Mouse (Mus musculus) heart, postnatal 0 days (tissue): ENCODE data around the gene Pacsin1. TPM values are rescaled to one million over a fixed set of nuclear protein-coding genes. Genes with fewer than 3 reads are reported as not detected.
A peak's percentile ranks its signal among the peaks of the same experiment; 100 is the strongest.
"Not testable (repeated sequence)": the region's sequence is repeated elsewhere in the genome, so short reads cannot be mapped to it uniquely, and the experiment has no call there.

Experiments
- ATAC-seq: fragments of 200-750 bp; cut with Nextera tagmentation; 2 replicates; pipeline ENCODE4 v1.8.0; 2017; ENCODE audit warnings: low read depth, moderate number of reproducible peaks, moderate library complexity; ENCODE audit not compliant: insufficient read depth
- DNase-seq: peaks from one replicate; pipeline ENCODE4 v3.0.0-alpha.2; 2016; ENCODE audit warnings: low spot score
- H3K27ac ChIP-seq: fragments of 300-500 bp; sonication (generic); 2 replicates; pipeline ENCODE4 v1.5.1; 2014; ENCODE audit warnings: low read depth, mild to moderate bottlenecking
- H3K27me3 ChIP-seq: fragments of 300-500 bp; sonication (generic); 2 replicates; pipeline ENCODE4 v1.6.1; 2014; ENCODE audit warnings: low read length, mixed read lengths; ENCODE audit not compliant: control insufficient read depth, insufficient read depth
- H3K36me3 ChIP-seq: fragments of 300-500 bp; sonication (generic); replicated peaks from 2 replicates; pipeline ENCODE4 v1.6.1; 2014; ENCODE audit warnings: low read length, mixed read lengths; ENCODE audit not compliant: control insufficient read depth, insufficient read depth
- H3K4me1 ChIP-seq: fragments of 300-500 bp; sonication (generic); 2 replicates; pipeline ENCODE4 v1.6.1; 2014; ENCODE audit warnings: antibody characterized with exemption; ENCODE audit not compliant: control insufficient read depth, insufficient read depth
- H3K4me2 ChIP-seq: fragments of 300-500 bp; sonication (generic); 2 replicates; pipeline ENCODE4 v1.6.1; 2014; ENCODE audit warnings: low read depth, mild to moderate bottlenecking, low read length, moderate library complexity
- H3K4me3 ChIP-seq: fragments of 300-500 bp; sonication (generic); 2 replicates; pipeline ENCODE4 v1.5.1; 2014; ENCODE audit warnings: low read depth, low read length
- H3K9ac ChIP-seq: fragments of 300-500 bp; sonication (generic); replicated peaks from 2 replicates; pipeline ENCODE4 v1.6.1; 2014; ENCODE audit warnings: low read depth, low read length, mixed read lengths
- H3K9me3 ChIP-seq: fragments of 300-500 bp; sonication (generic); replicated peaks from 2 replicates; pipeline ENCODE4 v1.6.1; 2016; ENCODE audit warnings: low read length; ENCODE audit not compliant: control insufficient read depth
- CTCF ChIP-seq: IDR thresholded peaks from 2 replicates; pipeline ENCODE4 v1.5.1; 2016; ENCODE audit warnings: antibody characterized with exemption, control low read depth, low read depth
- EP300 ChIP-seq: IDR thresholded peaks from 2 replicates; pipeline ENCODE4 v1.6.1; 2016; ENCODE audit warnings: antibody characterized with exemption, low read depth
- WGBS: fragments of 180-500 bp; shearing (Covaris S2); extraction: QIAGEN DNeasy Blood & Tissue Kit; methylation state at CpG from one replicate; pipeline ENCODE4 v1.1.7; 2014; 5-methylcytosine and 5-hydroxymethylcytosine counted together
- polyA plus RNA-seq: library from polyadenylated mRNA; unstranded; fragments of >200 nt; fragmentation: Nextera tagmentation; extraction: Ambion mirVana; gene quantifications from 2 replicates; pipeline ENCODE4 v1.2.1, GENCODE M21; 2015
- total RNA-seq: library from RNA; depleted of rRNA; stranded (reverse); fragments of >200 nt; gene quantifications from 2 replicates; pipeline ENCODE4 v1.2.3, GENCODE M21; 2014; ENCODE audit warnings: low replicate concordance

Gene Pacsin1
- total and polyA plus RNA-seq, 2 experiments from 2014 or later, result 0.04 TPM; not detected in 1

DNA sequence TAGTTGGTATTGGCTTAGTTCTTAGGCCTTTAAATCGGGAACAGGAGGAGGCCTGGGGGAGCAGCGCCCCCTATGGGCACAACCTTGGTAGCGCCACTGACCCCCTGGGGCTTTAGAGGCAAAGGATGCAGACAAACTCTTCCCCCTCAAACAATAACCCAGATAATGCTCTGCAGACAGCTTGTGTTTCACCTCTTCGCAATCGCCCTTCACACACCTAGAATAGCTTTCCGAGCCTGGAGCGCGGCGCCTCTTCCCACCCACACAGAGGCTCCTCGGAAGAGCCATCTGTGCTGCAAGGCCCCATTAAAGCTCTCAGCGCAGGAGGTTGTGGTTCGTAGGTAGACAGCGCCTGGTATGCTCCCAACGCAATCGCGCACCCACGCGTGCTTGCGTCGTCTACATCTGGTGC is 16.4 kb upstream of the Pacsin1 start:
- no peak for TF ChIP-seq EP300
- TF ChIP-seq CTCF, result peak; percentile 11; the same call in 1 of the 2 replicates
- H3K27ac ChIP-seq, result no peak overlapping the region
- WGBS, result 72% methylated on average over 20 of the region's 20 CpGs
- 0 out of 2 replicates have a peak, but pooled peaks cover 9% of the 10 kb centered on the region for H3K4me1 ChIP-seq
- no peak overlapping the region for H3K9ac ChIP-seq
- ATAC-seq (no peak), DNase-seq (no peak)
- H3K4me3 ChIP-seq, result no peak overlapping the region
- no peaks in the 10 kb centered on the region for H3K27me3 ChIP-seq
- H3K36me3 ChIP-seq, result 0 out of 2 replicates have a peak, but pooled peaks cover under 1% of the 10 kb centered on the region
- no peaks in the 10 kb centered on the region for H3K9me3 ChIP-seq
- H3K4me2 ChIP-seq, result no peak overlapping the region

DNA sequence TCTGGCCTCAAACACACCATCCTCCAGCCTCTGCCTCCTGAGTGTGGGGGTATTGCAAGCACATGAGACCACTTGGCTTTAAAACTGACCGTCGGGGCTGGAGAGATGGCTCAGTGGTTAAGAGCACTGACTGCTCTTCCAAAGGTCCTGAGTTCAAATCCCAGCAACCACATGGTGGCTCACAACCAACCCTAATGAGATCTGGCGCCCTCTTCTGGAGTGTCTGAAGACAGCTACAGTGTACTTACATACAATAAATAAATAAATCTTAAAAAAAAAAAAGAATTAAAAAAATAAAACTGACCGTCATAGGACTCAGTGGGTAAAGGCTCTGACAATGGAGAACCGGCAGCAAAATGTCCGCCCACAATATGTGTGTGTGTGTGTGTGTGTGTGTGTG is 15.5 kb upstream of the Pacsin1 start:
- not testable (repeated sequence) for H3K27me3 ChIP-seq, H3K36me3 ChIP-seq, H3K27ac ChIP-seq, H3K9ac ChIP-seq, H3K4me1 ChIP-seq, H3K4me3 ChIP-seq, H3K4me2 ChIP-seq, DNase-seq, H3K9me3 ChIP-seq, ATAC-seq
- WGBS, result 90% methylated on average over 6 of the region's 6 CpGs

DNA sequence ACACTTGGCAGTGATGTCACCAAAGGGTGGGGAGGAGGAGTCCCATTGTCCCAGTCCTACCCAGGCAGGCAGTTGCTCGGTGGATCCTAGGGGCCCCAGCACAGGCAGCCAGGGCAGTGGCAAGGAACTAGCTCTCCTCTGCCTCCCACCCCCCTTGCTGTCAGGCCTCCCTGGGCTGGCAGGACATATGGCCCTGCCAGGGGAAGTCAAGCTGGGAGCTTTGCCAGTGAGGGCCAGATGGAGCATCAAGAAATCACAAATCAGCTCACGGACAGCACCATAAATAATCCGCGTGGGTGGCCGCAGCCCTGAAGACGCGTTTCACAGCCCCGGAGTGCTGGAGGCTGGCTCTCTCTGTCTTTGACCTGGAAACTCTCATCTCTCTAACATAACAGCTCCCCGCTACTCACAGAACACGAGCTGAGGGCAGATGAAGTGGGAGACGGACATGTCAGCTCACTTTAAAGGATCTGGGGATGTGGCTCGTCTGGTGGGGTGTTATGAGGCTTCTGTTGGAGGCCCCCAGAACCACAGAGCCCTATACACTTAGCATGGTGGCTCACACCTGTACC is 12.7 kb upstream of the Pacsin1 start:
- Histone ChIP-seq H3K9me3 (0 out of 2 replicates have a peak, but pooled peaks cover 3% of the 10 kb centered on the region), H3K27me3 (no peaks in the 10 kb centered on the region), H3K9ac (no peak overlapping the region; the same call in 1 of the 2 replicates), H3K4me2 (0 out of 2 replicates have a peak overlapping the region, but pooled peaks have one; percentile 10), H3K4me1 (no peaks in the 10 kb centered on the region), H3K4me3 (no peak overlapping the region), H3K36me3 (no peaks in the 10 kb centered on the region), H3K27ac (no peak overlapping the region)
- DNase-seq (peak; percentile 12), ATAC-seq (peak; percentile 33)
- no peak for TF ChIP-seq EP300
- no peak for TF ChIP-seq CTCF
- WGBS, result 10% methylated on average over 12 of the region's 12 CpGs

DNA sequence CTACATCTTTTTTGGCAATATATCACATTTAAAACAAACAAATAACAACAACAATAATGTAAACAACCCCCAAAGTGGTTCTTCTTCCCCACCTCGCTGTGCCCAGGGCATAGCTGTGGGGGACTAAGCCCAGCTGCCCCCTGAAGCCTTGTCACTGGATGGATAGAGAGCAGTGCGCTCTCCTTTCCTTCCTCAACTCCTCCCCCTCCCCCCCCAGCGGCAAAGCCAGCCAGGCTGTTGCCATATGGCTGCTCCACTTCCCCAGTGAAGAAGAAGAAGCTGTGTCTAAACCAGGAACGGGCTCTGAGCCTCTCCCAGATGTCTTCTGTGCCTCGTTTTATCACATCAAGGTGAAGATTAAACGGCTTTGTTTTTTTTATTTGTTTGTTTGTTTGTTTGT is 12.2 kb upstream of the Pacsin1 start:
- H3K4me3 ChIP-seq, result no peak overlapping the region
- ATAC-seq (no peak), DNase-seq (no peak)
- no peaks in the 10 kb centered on the region for H3K27me3 ChIP-seq
- H3K4me2 ChIP-seq, result no peak overlapping the region
- H3K36me3 ChIP-seq, result no peaks in the 10 kb centered on the region
- 40% methylated on average over 6 of the region's 6 CpGs for WGBS
- 0 out of 2 replicates have a peak, but pooled peaks cover 3% of the 10 kb centered on the region for H3K9me3 ChIP-seq
- H3K27ac ChIP-seq, result no peak overlapping the region
- TF ChIP-seq EP300, result no peak
- no peak for TF ChIP-seq CTCF
- H3K9ac ChIP-seq, result no peak overlapping the region
- no peaks in the 10 kb centered on the region for H3K4me1 ChIP-seq

DNA sequence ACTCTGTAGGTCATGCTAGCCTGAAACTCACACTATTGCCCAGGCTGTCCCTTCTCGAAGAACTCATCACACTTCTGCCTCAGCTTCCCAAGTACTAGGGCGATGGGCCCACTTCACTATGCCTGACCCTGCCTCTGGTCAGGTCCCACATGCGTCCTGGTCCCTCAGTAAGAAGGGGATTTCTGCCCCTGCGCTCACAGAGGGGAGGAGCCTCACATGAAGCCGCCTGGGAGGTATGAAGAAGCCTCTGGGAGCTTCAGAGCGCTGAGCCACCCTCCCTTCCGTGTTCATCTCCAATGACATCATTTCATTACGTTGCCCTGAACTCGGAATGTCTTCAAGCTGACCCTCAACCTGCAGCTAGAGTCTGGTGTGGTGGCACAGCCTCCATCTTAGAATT is 11.6 kb upstream of the Pacsin1 start:
- H3K4me2 ChIP-seq, result no peak overlapping the region
- no peak for ATAC-seq

DNA sequence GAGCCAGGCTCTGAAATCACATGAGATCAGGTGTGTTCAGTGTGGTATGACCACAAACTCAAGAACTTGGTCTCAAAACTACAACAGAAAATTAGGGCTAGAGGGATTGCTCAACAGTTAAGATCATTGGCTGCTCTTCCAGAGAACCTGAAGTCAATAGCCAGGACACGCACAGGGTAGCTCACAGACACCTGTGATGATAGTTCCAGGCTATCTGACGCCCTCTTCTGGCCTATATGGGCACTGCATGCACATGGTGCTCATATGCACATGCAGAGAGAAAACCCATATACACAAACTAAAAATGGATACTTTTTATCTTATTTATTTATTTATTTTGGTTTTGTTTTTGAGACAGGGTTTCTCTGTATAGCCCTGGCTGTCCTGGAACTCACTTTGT is 10.7 kb upstream of the Pacsin1 start:
- H3K9ac ChIP-seq, result no peak overlapping the region
- 0 out of 2 replicates have a peak, but pooled peaks cover 3% of the 10 kb centered on the region for H3K9me3 ChIP-seq
- no peak overlapping the region for H3K27ac ChIP-seq
- no peak overlapping the region for H3K4me2 ChIP-seq
- ATAC-seq, result no peak
- no peaks in the 10 kb centered on the region for H3K4me1 ChIP-seq
- 38% methylated on average over 2 of the region's 2 CpGs for WGBS
- H3K4me3 ChIP-seq, result no peak overlapping the region
- TF ChIP-seq CTCF (peak; percentile 5; the same call in 1 of the 2 replicates), EP300 (no peak)
- H3K27me3 ChIP-seq, result no peaks in the 10 kb centered on the region
- DNase-seq, result no peak
- H3K36me3 ChIP-seq, result no peaks in the 10 kb centered on the region

More for the DNA sequence above, 11.6 kb upstream of the Pacsin1 start:
- no peak overlapping the region for H3K4me3 ChIP-seq
- no peak overlapping the region for H3K27ac ChIP-seq
- H3K9me3 ChIP-seq, result 0 out of 2 replicates have a peak, but pooled peaks cover 3% of the 10 kb centered on the region
- no peak overlapping the region for H3K9ac ChIP-seq
- TF ChIP-seq CTCF, result no peak
- no peak for TF ChIP-seq EP300
- 76% methylated on average over 9 of the region's 9 CpGs for WGBS
- no peaks in the 10 kb centered on the region for H3K27me3 ChIP-seq
- H3K4me1 ChIP-seq, result no peaks in the 10 kb centered on the region
- no peaks in the 10 kb centered on the region for H3K36me3 ChIP-seq
- DNase-seq, result no peak
